Mouse (Mus musculus): ENCODE results near the gene Olfr1357.

DNA sequence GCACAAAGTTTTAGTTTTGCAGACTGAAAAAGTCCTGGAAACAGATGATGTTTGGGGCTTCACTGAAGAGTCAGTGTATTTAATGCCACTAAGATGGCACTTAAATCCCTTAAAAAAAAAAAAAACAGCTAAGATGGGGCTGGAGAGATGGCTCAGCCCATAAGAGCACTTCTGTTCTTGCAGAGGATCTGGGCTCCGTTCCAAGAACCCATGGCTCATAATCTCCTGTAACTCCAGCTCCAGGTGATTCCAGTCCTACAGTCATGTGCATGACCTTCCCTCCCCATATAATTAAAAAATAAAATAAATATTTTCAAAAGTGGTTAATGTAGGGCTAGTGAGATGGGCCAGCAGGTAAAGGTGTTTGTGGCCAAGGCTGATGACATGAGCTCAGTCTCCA is 52.8 kb downstream of the Olfr1357 start:
- TF ChIP-seq CTCF (IDR thresholded peaks at IDR 0.05 in 2 of 3, conservative IDR thresholded peaks at IDR 0.05 in 1 of 3; ENCODE audit: control insufficient read depth in 1 of 3, insufficient read depth in 1 of 3, low read depth in 2 of 3, low read length in 3 of 3, poor library complexity in 1 of 3, severe bottlenecking in 1 of 3) (no peak), UBTF (IDR thresholded peaks at IDR 0.05; ENCODE audit: borderline replicate concordance, insufficient read depth, low read depth, low read length) (no peak), HCFC1 (IDR thresholded peaks at IDR 0.05; ENCODE audit: low read depth, low read length) (no peak), RCOR1 (IDR thresholded peaks at IDR 0.05; ENCODE audit: low read depth, low read length) (no peak), MAFK (IDR thresholded peaks at IDR 0.05; ENCODE audit: borderline replicate concordance, low read depth, low read length) (no peak), POLR2A (IDR thresholded peaks at IDR 0.05; ENCODE audit: control insufficient read depth in 1 of 2, insufficient read depth in 1 of 2, low read depth in 1 of 2, low read length in 2 of 2, poor library complexity in 1 of 2) (no peak), USF2 (IDR thresholded peaks at IDR 0.05; ENCODE audit: borderline replicate concordance in 1 of 2, insufficient read depth in 1 of 2, low read depth in 1 of 2, low read length in 2 of 2) (no peak), GATA1 (IDR thresholded peaks at IDR 0.05; ENCODE audit: low read depth, low read length) (no peak), ZNF384 (IDR thresholded peaks at IDR 0.05; ENCODE audit: low read depth, low read length) (no peak)

Measured in MEL (cell line).